ENCODE assay signal across 26 mouse cellular contexts in the genomic region with DNA sequence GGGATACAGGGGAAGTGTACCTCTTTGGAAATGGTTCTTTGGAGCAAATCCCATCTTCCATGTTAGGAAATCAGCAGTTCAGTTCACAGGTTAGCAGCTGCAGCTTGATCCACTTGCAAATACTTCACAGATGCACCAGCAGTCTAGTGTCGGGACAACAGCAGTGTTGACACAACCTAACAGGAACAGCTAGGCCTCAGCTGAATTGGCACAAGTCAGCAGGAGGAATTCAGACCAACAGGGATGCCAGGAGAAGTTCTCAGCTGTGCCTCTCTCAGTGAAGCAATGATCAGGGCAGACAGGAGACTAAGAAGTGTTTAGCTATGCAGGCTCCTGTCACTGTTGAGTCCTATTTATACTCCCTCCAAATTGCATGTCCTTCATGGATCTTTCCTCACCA. TPM values are rescaled to one million over a fixed set of nuclear protein-coding genes. Genes with fewer than 3 reads are reported as not detected.
A peak's percentile ranks its signal among the peaks of the same experiment; 100 is the strongest.
DNase-seq lines count a peak whose midpoint lies in the region; ATAC-seq and TF ChIP-seq lines count a peak whose summit lies in the region.
"Had no signal": no experiment of that assay in that cellular context is flagged by ENCODE, and none has a peak within 500 bp of the region (broad histone marks: within the 10 kb centered on the region; RNA-seq: fewer than 3 reads in every experiment).

No protein-coding gene starts in this region.

- H3K4me3 ChIP-seq in heart, postnatal 0 days (ENCODE audit: low read depth, low read length): no peak overlapping the region
- H3K4me3 ChIP-seq in heart, embryonic 10.5 days: no peak overlapping the region
- no peak overlapping the region for H3K4me3 ChIP-seq in thymus, adult 2 months (ENCODE audit: control insufficient read depth, insufficient read depth, low read length)
- H3K4me3 ChIP-seq: embryonic facial prominence, embryonic 12.5 days; left cerebral cortex, adult 2 months; midbrain, embryonic 13.5 days; neural tube, embryonic 12.5 days had no signal

- H3K9ac ChIP-seq in heart, postnatal 0 days (replicated peaks; ENCODE audit: low read depth, low read length): no peak overlapping the region
- H3K9ac ChIP-seq: embryonic facial prominence, embryonic 12.5 days; hindbrain, embryonic 14.5 days; midbrain, embryonic 13.5 days; neural tube, embryonic 12.5 days had no signal

- 34% methylated on average over 1 of the region's 1 CpGs for WGBS in heart, postnatal 0 days
- WGBS in heart, embryonic 10.5 days: 60% methylated on average over 1 of the region's 1 CpGs
- whole genome bisulfite sequencing in thymus, adult 2 months: 70% methylated on average over 1 of the region's 1 CpGs

- ATAC-seq in heart, postnatal 0 days (ENCODE audit: insufficient read depth, low read depth): peak; percentile 44; the same call in 1 of the 2 replicates
- ATAC-seq: forebrain, embryonic 16.5 days; midbrain, embryonic 13.5 days had no signal

- H3K27ac ChIP-seq in heart, postnatal 0 days (ENCODE audit: low read depth): no peak overlapping the region
- H3K27ac ChIP-seq in heart, embryonic 10.5 days: no peak overlapping the region
- H3K27ac ChIP-seq in thymus, adult 2 months (ENCODE audit: control insufficient read depth, insufficient read depth, low read length): no peak overlapping the region
- H3K27ac ChIP-seq: embryonic facial prominence, embryonic 12.5 days; hindbrain, embryonic 14.5 days; left cerebral cortex, adult 2 months; midbrain, embryonic 13.5 days; neural tube, embryonic 12.5 days had no signal

- no peaks in the 10 kb centered on the region for H3K36me3 ChIP-seq in heart, postnatal 0 days (replicated peaks; ENCODE audit: control insufficient read depth, insufficient read depth, low read length)
- H3K36me3 ChIP-seq in heart, embryonic 10.5 days: peaks cover 3% of the 10 kb centered on the region; the same call in 1 of the 2 replicates
- H3K36me3 ChIP-seq in thymus, adult 2 months (ENCODE audit: control insufficient read depth, insufficient read depth, low read length): no peaks in the 10 kb centered on the region
- H3K36me3 ChIP-seq: embryonic facial prominence, embryonic 12.5 days; G1E; midbrain, embryonic 13.5 days; neural tube, embryonic 12.5 days had no signal

- no peak for TF ChIP-seq POLR2A in thymus, adult 2 months (IDR thresholded peaks at IDR 0.05; ENCODE audit: control insufficient read depth, extremely low read depth, insufficient read depth, low read length, poor library complexity)

- H3K9me3 ChIP-seq in heart, postnatal 0 days (replicated peaks; ENCODE audit: control insufficient read depth, low read length): no peaks in the 10 kb centered on the region
- no peaks in the 10 kb centered on the region for H3K9me3 ChIP-seq in heart, embryonic 10.5 days
- H3K9me3 ChIP-seq: embryonic facial prominence, embryonic 12.5 days; G1E; midbrain, embryonic 13.5 days; neural tube, embryonic 12.5 days had no signal

- DNase-seq in gastrocnemius, adult 18-20 months (ENCODE audit: low spot score): peak; percentile 0
- DNase-seq in gastrocnemius, postnatal 10 days: no peak
- DNase-seq in heart, postnatal 0 days (ENCODE audit: low spot score): peak; percentile 9
- no peak for DNase-seq in heart, embryonic 10.5 days (ENCODE audit: low spot score)
- peak; percentile 48 for DNase-seq in Muller cell, postnatal 12 days (ENCODE audit: inconsistent ontology term)
- peak; percentile 18 for DNase-seq in fibroblast of lung, adult 2 months (ENCODE audit: low read depth)
- no peak for DNase-seq in spleen, postnatal 14 days (ENCODE audit: low spot score in 2 of 2)
- no peak for DNase-seq in thymus, adult 2 months
- DNase-seq: adrenal gland, postnatal 36 days; cerebellum, adult 8-10 months; kidney, adult 9 months; kidney, postnatal 25 days; left cerebral cortex, postnatal 4 days; spleen, adult 18-20 months had no signal

- TF ChIP-seq EP300 in heart, postnatal 0 days (IDR thresholded peaks at IDR 0.05; ENCODE audit: low read depth): no peak

- no peaks in the 10 kb centered on the region for H3K27me3 ChIP-seq in heart, postnatal 0 days (ENCODE audit: control insufficient read depth, insufficient read depth, low read length)
- peaks cover 7% of the 10 kb centered on the region; the same call in 1 of the 2 replicates for H3K27me3 ChIP-seq in heart, embryonic 10.5 days (ENCODE audit: insufficient read depth, poor library complexity, severe bottlenecking)
- H3K27me3 ChIP-seq in thymus, adult 2 months (ENCODE audit: control insufficient read depth, insufficient read depth, low read length): no peaks in the 10 kb centered on the region
- H3K27me3 ChIP-seq: neural tube, embryonic 12.5 days had no signal

- no peak for TF ChIP-seq CTCF in heart, postnatal 0 days (IDR thresholded peaks at IDR 0.05; ENCODE audit: low read depth)
- TF ChIP-seq CTCF in thymus, adult 2 months (IDR thresholded peaks at IDR 0.05; ENCODE audit: borderline replicate concordance, control insufficient read depth, extremely low read depth, insufficient read depth, low read length, poor library complexity): no peak

- H3K4me2 ChIP-seq in heart, postnatal 0 days (ENCODE audit: low read depth, low read length): no peak overlapping the region
- H3K4me2 ChIP-seq: embryonic facial prominence, embryonic 12.5 days; hindbrain, embryonic 14.5 days; liver, embryonic 11.5 days; midbrain, embryonic 13.5 days; neural tube, embryonic 12.5 days had no signal

- H3K4me1 ChIP-seq in heart, postnatal 0 days (ENCODE audit: control insufficient read depth, insufficient read depth): no peaks in the 10 kb centered on the region
- no peaks in the 10 kb centered on the region for H3K4me1 ChIP-seq in heart, embryonic 10.5 days
- H3K4me1 ChIP-seq in thymus, adult 2 months (replicated peaks; ENCODE audit: control insufficient read depth, insufficient read depth, low read length): no peaks in the 10 kb centered on the region
- H3K4me1 ChIP-seq: embryonic facial prominence, embryonic 12.5 days; midbrain, embryonic 13.5 days; neural tube, embryonic 12.5 days had no signal

RNA-seq across cellular contexts. Expression of gene Tex13b, which starts 43.4 kb away (rescaled TPM):
- not detected for total RNA-seq in gastrocnemius, adult 18-20 months (2021)
- total RNA-seq in gastrocnemius, postnatal 10 days (2021): not detected
- not detected in 2 replicates for total RNA-seq in heart, postnatal 0 days (2014; rRNA removed; ENCODE audit: low replicate concordance)
- not detected in 2 replicates for polyA plus RNA-seq in heart, postnatal 0 days (2015; fragmentation: Nextera tagmentation; extraction: Ambion mirVana)
- polyA plus RNA-seq in heart, embryonic 10.5 days (2016; fragmentation: Nextera tagmentation; extraction: Ambion mirVana): not detected in 2 replicates
- polyA plus RNA-seq in thymus, adult 2 months (2012; rRNA removed): not detected in 2 replicates
- total RNA-seq: adrenal gland, postnatal 36 days; G1E; left cerebral cortex, adult 2 months; left cerebral cortex, postnatal 4 days; megakaryocyte progenitor cell, adult 5-6 weeks had no signal
- polyA plus RNA-seq: cortical plate, adult 2 months; embryonic facial prominence, embryonic 12.5 days; forebrain, embryonic 16.5 days; G1E; heart, embryonic 14.5 days; hindbrain, embryonic 14.5 days; liver, embryonic 11.5 days; midbrain, embryonic 13.5 days; neural tube, embryonic 12.5 days; stomach, embryonic 14.5 days had no signal

Comparison
In these comparisons a context has a peak if more than half of its experiments do, and no peak if none do; other contexts are left out.
1. DNase-seq: peak in gastrocnemius, adult 18-20 months (single experiment), heart, postnatal 0 days (single experiment), Muller cell, postnatal 12 days (single experiment) and fibroblast of lung, adult 2 months (single experiment); none in gastrocnemius, postnatal 10 days (single experiment), heart, embryonic 10.5 days (single experiment), spleen, postnatal 14 days (0 of 2) and thymus, adult 2 months (single experiment).